Mouse (Mus musculus): ENCODE data around the gene Tspan4. TPM values are rescaled to one million over a fixed set of nuclear protein-coding genes. Genes with fewer than 3 reads are reported as not detected.

Gene Tspan4
- total and polyA plus RNA-seq, 2 experiments from 2014 or later, result 54.9 to 79.6 TPM

DNA sequence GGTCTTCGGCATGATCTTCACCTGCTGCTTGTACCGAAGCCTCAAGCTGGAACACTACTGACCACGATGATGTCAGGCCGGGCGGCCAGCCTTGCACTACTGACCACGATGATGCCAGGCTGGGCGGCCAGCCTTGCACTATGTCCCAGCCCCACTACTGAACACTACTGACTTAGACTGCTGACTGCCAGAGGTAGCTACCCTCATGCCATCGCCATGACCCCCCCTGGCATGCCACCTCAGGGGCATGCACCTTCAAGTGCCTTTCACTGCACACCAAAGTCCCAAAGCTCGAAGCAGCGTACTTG, 4.4 kb upstream of the Tspan4 start:
- ATAC-seq (no peak), DNase-seq (no peak)
- no peak overlapping the region for H3K4me3 ChIP-seq (ENCODE audit: low read depth, low read length)
- H3K27me3 ChIP-seq (ENCODE audit: insufficient read depth, low read length), result peaks cover 7% of the 10 kb centered on the region
- H3K36me3 ChIP-seq (ENCODE audit: insufficient read depth), result peaks cover 23% of the 10 kb centered on the region
- peaks cover 28% of the 10 kb centered on the region for H3K4me1 ChIP-seq (ENCODE audit: insufficient read depth)
- no peaks in the 10 kb centered on the region for H3K9me3 ChIP-seq (ENCODE audit: low read length)
- WGBS, result 94% methylated on average over 10 of the region's 10 CpGs
- no peak overlapping the region for H3K27ac ChIP-seq (ENCODE audit: low read depth, low read length)
- TF ChIP-seq CTCF (IDR thresholded peaks at IDR 0.05; ENCODE audit: low read depth), result no peak
- no peak overlapping the region for H3K9ac ChIP-seq
- no peak overlapping the region for H3K4me2 ChIP-seq (ENCODE audit: low read depth)

DNA sequence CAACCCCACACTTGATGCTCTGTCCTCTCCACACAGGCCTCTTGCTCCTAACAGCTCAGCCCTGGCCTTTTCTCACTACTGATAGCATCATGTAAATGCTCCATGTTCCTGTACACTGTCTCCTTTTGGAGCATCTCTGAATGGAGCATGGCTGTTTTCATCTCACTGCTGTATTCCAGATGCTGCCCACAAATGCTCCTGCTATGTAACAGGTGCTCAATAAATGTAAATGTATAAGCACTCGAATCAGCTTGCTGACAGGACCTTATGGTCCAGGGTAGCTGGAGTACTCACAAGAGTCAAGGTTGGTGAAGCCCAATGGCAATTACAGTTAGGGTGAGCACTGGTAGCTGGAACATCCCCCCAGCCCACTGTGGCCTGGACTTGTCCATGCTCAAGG, 3.8 kb upstream of the Tspan4 start:
- DNase-seq (no peak), ATAC-seq (no peak)
- no peak overlapping the region for H3K4me3 ChIP-seq (ENCODE audit: low read depth, low read length)
- H3K9me3 ChIP-seq (ENCODE audit: low read length), result no peaks in the 10 kb centered on the region
- peaks cover 23% of the 10 kb centered on the region for H3K36me3 ChIP-seq (ENCODE audit: insufficient read depth)
- peaks cover 28% of the 10 kb centered on the region for H3K4me1 ChIP-seq (ENCODE audit: insufficient read depth)
- H3K4me2 ChIP-seq (ENCODE audit: low read depth), result no peak overlapping the region
- H3K27me3 ChIP-seq (ENCODE audit: insufficient read depth, low read length), result peaks cover under 1% of the 10 kb centered on the region; the same call in 1 of the 2 replicates
- 88% methylated on average over 1 of the region's 1 CpGs for WGBS
- TF ChIP-seq CTCF (IDR thresholded peaks at IDR 0.05; ENCODE audit: low read depth), result no peak
- no peak overlapping the region for H3K9ac ChIP-seq
- H3K27ac ChIP-seq (ENCODE audit: low read depth, low read length), result no peak overlapping the region

DNA sequence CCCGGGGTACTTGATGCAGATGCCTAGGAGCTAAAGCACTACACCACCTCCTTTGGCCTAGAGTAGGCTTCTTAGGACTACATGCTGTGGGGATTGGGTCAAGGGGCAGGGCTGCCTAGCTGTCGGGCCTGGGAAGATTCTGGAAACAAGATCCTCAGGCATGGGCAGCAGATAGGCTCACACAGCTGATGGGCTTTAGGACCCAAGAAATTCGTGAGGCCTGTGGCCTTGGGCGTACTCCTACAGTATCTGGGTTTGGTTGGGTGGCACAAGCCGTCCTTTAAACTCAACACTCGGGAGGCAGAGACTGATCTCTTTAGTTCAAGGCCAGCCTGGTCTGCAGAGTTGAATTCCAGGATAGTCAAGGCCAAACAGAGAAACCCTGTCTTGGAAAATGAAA, 2.8 kb upstream of the Tspan4 start:
- DNase-seq (no peak), ATAC-seq (no peak)
- Histone ChIP-seq H3K4me1 (ENCODE audit: insufficient read depth) (peaks cover 23% of the 10 kb centered on the region), H3K27me3 (ENCODE audit: insufficient read depth, low read length) (no peaks in the 10 kb centered on the region), H3K4me3 (ENCODE audit: low read depth, low read length) (no peak overlapping the region), H3K9ac (no peak overlapping the region), H3K9me3 (ENCODE audit: low read length) (no peaks in the 10 kb centered on the region), H3K4me2 (ENCODE audit: low read depth) (no peak overlapping the region), H3K27ac (ENCODE audit: low read depth, low read length) (no peak overlapping the region), H3K36me3 (ENCODE audit: insufficient read depth) (peaks cover 23% of the 10 kb centered on the region)
- 82% methylated on average over 6 of the region's 6 CpGs for WGBS
- no peak for TF ChIP-seq CTCF (IDR thresholded peaks at IDR 0.05; ENCODE audit: low read depth)

DNA sequence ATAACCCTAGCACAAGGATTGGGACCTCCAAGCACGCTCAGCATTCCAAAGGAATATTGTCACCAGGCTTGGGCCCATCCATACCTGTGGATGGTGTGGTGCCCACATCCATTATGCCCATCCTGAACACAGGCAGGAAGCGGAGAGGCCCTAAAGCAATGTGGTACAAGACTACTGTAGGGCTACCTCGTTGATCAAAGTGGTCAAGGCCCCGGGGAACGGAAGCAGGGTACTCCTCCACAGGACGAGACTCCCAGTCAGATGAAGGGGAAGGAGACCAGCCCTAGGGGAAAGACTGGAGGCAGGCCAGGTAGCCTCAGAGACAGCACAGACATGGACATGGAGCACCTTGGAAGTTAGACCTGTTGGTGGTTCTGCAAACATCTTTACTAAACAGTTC, 2.3 kb upstream of the Tspan4 start:
- WGBS, result 88% methylated on average over 6 of the region's 6 CpGs
- Histone ChIP-seq H3K27ac (ENCODE audit: low read depth, low read length) (no peak overlapping the region), H3K27me3 (ENCODE audit: insufficient read depth, low read length) (no peaks in the 10 kb centered on the region), H3K9ac (no peak overlapping the region), H3K4me1 (ENCODE audit: insufficient read depth) (peaks cover 22% of the 10 kb centered on the region), H3K4me2 (ENCODE audit: low read depth) (no peak overlapping the region), H3K36me3 (ENCODE audit: insufficient read depth) (peaks cover 23% of the 10 kb centered on the region), H3K9me3 (ENCODE audit: low read length) (no peaks in the 10 kb centered on the region), H3K4me3 (ENCODE audit: low read depth, low read length) (no peak overlapping the region)
- DNase-seq, result no peak
- no peak for ATAC-seq
- no peak for TF ChIP-seq CTCF (IDR thresholded peaks at IDR 0.05; ENCODE audit: low read depth)

DNA sequence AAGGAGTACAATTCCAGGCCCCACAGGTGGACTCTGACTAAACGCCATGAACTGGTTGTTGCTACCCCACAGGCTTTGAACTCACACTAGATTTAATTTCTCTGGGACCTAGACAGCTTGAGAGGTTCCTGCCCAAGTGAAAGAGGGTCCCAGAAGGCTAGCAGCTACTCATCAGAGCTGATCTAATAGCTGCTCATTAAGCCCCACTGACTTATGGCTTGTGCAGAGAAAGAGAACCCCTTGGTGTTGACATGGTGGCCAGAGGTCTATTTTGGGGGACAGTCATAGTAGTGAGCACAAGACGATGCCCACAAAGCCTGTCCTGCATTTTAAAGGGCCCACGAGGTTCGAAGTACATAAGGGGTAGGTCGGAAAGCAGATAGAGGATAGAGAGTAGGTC, 880 bp upstream of the Tspan4 start:
- Histone ChIP-seq H3K4me1 (ENCODE audit: insufficient read depth) (peaks cover 12% of the 10 kb centered on the region), H3K4me3 (ENCODE audit: low read depth, low read length) (peak overlapping the region; percentile 69), H3K36me3 (ENCODE audit: insufficient read depth) (peaks cover 23% of the 10 kb centered on the region), H3K9me3 (ENCODE audit: low read length) (no peaks in the 10 kb centered on the region), H3K4me2 (ENCODE audit: low read depth) (peak overlapping the region; percentile 71), H3K27ac (ENCODE audit: low read depth, low read length) (no peak overlapping the region), H3K9ac (peak overlapping the region; percentile 91), H3K27me3 (ENCODE audit: insufficient read depth, low read length) (no peaks in the 10 kb centered on the region)
- DNase-seq (no peak), ATAC-seq (no peak)
- TF ChIP-seq CTCF (IDR thresholded peaks at IDR 0.05; ENCODE audit: low read depth), result no peak
- whole genome bisulfite sequencing, result 9% methylated on average over 5 of the region's 5 CpGs

DNA sequence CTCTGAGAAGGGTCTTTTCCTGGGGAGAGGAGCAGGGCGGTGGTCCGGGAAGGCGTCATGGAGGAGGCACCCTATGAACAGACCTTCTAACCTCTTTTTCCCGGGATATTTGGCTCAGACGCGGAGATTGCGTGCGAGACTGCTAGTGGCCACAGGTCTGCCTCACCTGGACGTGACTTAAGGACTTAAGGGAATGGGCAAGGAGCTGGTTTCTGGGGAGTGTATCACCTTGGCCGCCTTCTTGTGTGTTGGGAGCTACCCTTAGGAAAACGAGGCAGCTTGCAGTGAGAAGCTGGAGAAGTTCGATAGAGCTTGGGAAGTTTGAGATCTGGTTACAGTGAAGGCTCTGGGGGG, 742 bp downstream of the Tspan4 start:
- Histone ChIP-seq H3K9ac (peak overlapping the region; percentile 91), H3K4me2 (ENCODE audit: low read depth) (peak overlapping the region; percentile 71), H3K27me3 (ENCODE audit: insufficient read depth, low read length) (no peaks in the 10 kb centered on the region; the same call in 1 of the 2 replicates), H3K4me3 (ENCODE audit: low read depth, low read length) (peak overlapping the region; percentile 69), H3K36me3 (ENCODE audit: insufficient read depth) (peaks cover 11% of the 10 kb centered on the region), H3K4me1 (ENCODE audit: insufficient read depth) (peaks cover 9% of the 10 kb centered on the region), H3K9me3 (ENCODE audit: low read length) (no peaks in the 10 kb centered on the region), H3K27ac (ENCODE audit: low read depth, low read length) (peak overlapping the region; percentile 29; the same call in 1 of the 2 replicates)
- no peak for TF ChIP-seq CTCF (IDR thresholded peaks at IDR 0.05; ENCODE audit: low read depth)
- no peak for DNase-seq
- 2% methylated on average over 12 of the region's 12 CpGs for WGBS
- ATAC-seq, result no peak

DNA sequence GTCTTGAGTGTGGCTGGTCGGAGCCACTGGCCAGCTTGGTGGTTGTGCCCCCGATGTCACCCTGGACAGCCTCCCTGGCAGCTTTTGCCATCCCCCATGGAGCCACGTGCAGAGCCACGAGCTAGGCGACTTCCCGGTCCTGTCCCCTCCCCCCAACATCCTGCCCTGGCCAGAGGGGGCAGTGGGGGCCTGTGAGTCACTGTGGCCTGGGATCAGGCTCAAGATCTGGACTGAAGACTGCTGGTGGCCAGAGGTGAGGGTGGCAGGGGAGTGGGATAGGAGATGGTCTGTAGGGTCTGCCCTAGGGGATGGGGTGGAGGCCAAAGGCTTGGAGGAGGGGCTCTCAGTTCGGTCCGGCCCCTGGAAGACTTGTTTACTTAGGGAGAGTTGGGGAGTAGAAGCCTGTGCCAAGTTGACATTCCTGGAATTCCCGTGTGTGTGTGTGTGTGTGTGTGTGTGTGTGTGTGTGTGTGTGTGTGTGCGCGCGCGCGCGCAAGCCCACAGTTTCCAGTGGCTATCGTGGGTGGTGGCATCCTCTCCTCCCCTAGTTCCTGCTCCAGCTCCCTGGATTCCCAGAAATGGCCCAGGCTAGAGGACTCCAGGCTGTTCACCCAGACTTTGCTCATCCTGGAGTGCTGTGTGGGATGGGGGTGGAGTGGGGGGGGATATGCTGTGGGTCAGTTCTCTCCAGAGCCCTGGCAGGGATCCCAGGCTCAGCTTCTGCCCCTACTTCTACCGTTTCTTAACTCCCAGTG, 1.4 kb downstream of the Tspan4 start:
- Histone ChIP-seq H3K9ac (no peak overlapping the region), H3K36me3 (ENCODE audit: insufficient read depth) (peaks cover 6% of the 10 kb centered on the region), H3K27ac (ENCODE audit: low read depth, low read length) (peak overlapping the region; percentile 29; the same call in 1 of the 2 replicates), H3K9me3 (ENCODE audit: low read length) (no peaks in the 10 kb centered on the region), H3K4me3 (ENCODE audit: low read depth, low read length) (no peak overlapping the region), H3K27me3 (ENCODE audit: insufficient read depth, low read length) (no peaks in the 10 kb centered on the region; the same call in 1 of the 2 replicates), H3K4me2 (ENCODE audit: low read depth) (peak overlapping the region; percentile 71), H3K4me1 (ENCODE audit: insufficient read depth) (peaks cover 10% of the 10 kb centered on the region)
- WGBS, result 2% methylated on average over 16 of the region's 17 CpGs
- DNase-seq (peak; percentile 23), ATAC-seq (no peak)
- peak; percentile 34 for TF ChIP-seq CTCF (IDR thresholded peaks at IDR 0.05; ENCODE audit: low read depth)

Data from forebrain, postnatal 0 days (tissue).